Mouse (Mus musculus) stomach, embryonic 15.5 days (tissue): ENCODE results near the gene Spata32. TPM values are rescaled to one million over a fixed set of nuclear protein-coding genes. Genes with fewer than 3 reads are reported as not detected.
A peak's percentile ranks its signal among the peaks of the same experiment; 100 is the strongest.

Experiments
- ATAC-seq: fragments of 200-750 bp; cut with Nextera tagmentation; 2 replicates; pipeline ENCODE4 v1.8.0; 2017; ENCODE audit warnings: low read depth, moderate number of reproducible peaks, moderate TSS enrichment; ENCODE audit not compliant: insufficient read depth, low FRiP score
- H3K27ac ChIP-seq: fragments of 300-500 bp; sonication (generic); 2 replicates; pipeline ENCODE4 v1.5.1; 2015; ENCODE audit warnings: mild to moderate bottlenecking, inconsistent platforms
- H3K27me3 ChIP-seq: fragments of 300-500 bp; sonication (generic); replicated peaks from 2 replicates; pipeline ENCODE4 v1.6.1; 2015; ENCODE audit warnings: inconsistent platforms
- H3K36me3 ChIP-seq: fragments of 300-500 bp; sonication (generic); 2 replicates; pipeline ENCODE4 v1.6.1; 2015; ENCODE audit warnings: inconsistent platforms
- H3K4me1 ChIP-seq: fragments of 300-500 bp; sonication (generic); 2 replicates; pipeline ENCODE4 v1.6.1; 2015; ENCODE audit warnings: inconsistent platforms
- H3K4me2 ChIP-seq: fragments of 300-500 bp; sonication (generic); 2 replicates; pipeline ENCODE4 v1.6.1; 2015; ENCODE audit warnings: mild to moderate bottlenecking, inconsistent platforms
- H3K4me3 ChIP-seq: fragments of 300-500 bp; sonication (generic); replicated peaks from 2 replicates; pipeline ENCODE4 v1.5.1; 2015; ENCODE audit warnings: inconsistent platforms
- H3K9ac ChIP-seq: fragments of 300-500 bp; sonication (generic); 2 replicates; pipeline ENCODE4 v1.6.1; 2015; ENCODE audit warnings: inconsistent platforms
- H3K9me3 ChIP-seq: fragments of 300-500 bp; sonication (generic); 2 replicates; pipeline ENCODE4 v1.6.1; 2016; ENCODE audit warnings: inconsistent platforms
- WGBS: fragments of 180-500 bp; shearing (Covaris S2); methylation state at CpG from one replicate; pipeline ENCODE4 v1.1.7; 2015; 5-methylcytosine and 5-hydroxymethylcytosine counted together
- polyA plus RNA-seq: library from polyadenylated mRNA; unstranded; fragments of >200 nt; fragmentation: Nextera tagmentation; extraction: Ambion mirVana; gene quantifications from 2 replicates; pipeline ENCODE4 v1.2.1, GENCODE M21; 2015

Spata32 gene
- polyA plus RNA-seq, 1 experiment from 2014 or later = not detected

DNA sequence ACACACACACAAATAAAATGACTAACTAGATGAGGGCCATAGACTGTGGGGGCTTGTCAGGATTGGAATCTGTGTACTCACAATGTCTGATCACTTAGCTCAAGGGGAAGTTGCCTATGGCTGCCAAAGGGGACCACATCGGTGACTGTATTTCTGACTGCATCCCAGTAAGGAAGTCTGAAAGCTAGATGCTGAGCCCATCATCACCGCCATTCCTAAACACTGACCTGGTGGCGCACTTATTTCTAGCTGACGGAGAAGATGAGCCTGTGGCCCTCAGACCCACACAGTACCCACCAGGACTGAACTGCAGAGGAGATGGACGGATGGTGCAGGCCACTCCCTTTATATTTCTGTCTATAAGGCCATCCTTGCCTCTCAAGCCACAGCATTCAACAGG is 41.8 kb upstream of the Spata32 start:
- H3K27ac ChIP-seq = no peak overlapping the region
- peaks cover 31% of the 10 kb centered on the region for H3K4me1 ChIP-seq
- no peak for ATAC-seq
- WGBS = 94% methylated on average over 5 of the region's 5 CpGs
- H3K27me3 ChIP-seq = no peaks in the 10 kb centered on the region
- no peaks in the 10 kb centered on the region for H3K36me3 ChIP-seq
- no peaks in the 10 kb centered on the region for H3K9me3 ChIP-seq
- H3K4me3 ChIP-seq = no peak overlapping the region
- H3K4me2 ChIP-seq = no peak overlapping the region
- no peak overlapping the region for H3K9ac ChIP-seq

DNA sequence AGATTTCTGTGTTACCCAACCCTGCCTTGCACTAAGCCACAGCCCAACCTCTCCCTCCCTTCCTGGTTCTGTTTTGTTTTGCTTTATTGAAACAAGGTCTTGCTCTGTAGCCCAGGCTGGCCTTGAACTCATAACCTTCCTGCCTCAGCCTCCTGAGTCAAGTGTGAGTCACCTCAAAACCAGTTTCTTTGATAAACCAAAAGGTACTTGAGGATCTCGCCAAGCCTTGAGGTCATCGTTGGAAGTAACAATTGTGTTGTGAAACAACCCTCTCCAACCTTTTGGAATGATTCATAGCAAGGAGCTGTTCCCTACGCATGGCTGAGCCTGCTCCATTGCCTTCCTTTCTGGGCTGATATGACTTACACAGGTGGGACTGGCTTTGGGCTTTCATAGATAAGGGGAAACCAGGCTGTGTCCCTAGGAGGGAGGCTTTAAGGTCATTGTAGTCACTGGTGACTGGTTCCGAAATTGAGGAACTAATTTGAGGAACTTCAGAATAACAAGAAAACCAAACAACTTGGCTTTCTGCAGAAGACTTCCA is 39.8 kb upstream of the Spata32 start:
- H3K27me3 ChIP-seq = no peaks in the 10 kb centered on the region
- no peak overlapping the region for H3K4me2 ChIP-seq
- WGBS = 81% methylated on average over 4 of the region's 4 CpGs
- no peak for ATAC-seq
- no peak overlapping the region for H3K27ac ChIP-seq
- H3K9me3 ChIP-seq = no peaks in the 10 kb centered on the region
- no peaks in the 10 kb centered on the region for H3K36me3 ChIP-seq
- no peak overlapping the region for H3K4me3 ChIP-seq
- peaks cover 22% of the 10 kb centered on the region for H3K4me1 ChIP-seq
- H3K9ac ChIP-seq = no peak overlapping the region

DNA sequence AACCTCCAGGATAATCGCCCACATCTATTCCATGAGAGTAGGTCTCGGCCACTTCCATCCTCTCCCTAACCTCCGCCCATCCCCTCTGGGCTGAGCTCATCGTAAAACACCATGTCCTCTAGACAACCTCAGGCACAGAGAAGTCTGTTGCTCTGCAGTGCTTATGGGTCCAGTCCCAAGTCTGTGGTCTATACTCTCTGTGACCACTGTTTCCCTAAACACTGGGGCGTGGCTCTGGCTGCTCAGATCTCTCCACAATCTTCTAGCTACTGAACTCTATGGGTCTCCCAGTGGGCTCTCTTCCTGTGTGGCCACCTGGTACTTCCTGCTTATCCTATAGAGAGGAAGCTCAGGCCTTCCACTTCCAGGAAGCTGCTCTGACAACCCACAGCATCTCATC is 35.4 kb upstream of the Spata32 start:
- Histone ChIP-seq H3K4me3 (no peak overlapping the region), H3K9me3 (no peaks in the 10 kb centered on the region), H3K4me2 (no peak overlapping the region), H3K9ac (no peak overlapping the region), H3K36me3 (no peaks in the 10 kb centered on the region), H3K4me1 (0 out of 2 replicates have a peak, but pooled peaks cover 19% of the 10 kb centered on the region), H3K27me3 (no peaks in the 10 kb centered on the region), H3K27ac (no peak overlapping the region)
- 88% methylated on average over 5 of the region's 5 CpGs for WGBS
- ATAC-seq = peak; percentile 22; the same call in 1 of the 2 replicates

DNA sequence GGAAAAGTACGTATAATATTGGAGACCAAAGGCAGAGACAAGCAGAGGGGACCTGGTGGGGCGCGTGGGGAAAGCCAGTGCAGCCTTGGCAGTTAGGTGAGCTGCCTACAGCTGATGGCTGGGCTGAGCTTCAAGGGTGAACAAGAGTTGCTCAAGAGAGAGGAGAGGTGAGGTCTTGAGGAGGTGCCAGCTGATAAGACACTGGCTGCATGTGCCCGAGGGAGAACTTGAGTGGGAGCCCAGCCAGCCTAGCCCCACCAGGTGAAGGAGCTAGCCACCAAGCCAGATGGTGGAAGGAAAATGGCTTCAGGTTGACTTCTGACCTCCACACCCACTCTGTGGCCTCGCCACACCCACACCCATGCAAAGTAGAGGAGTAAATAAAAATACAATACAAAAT is 34.1 kb upstream of the Spata32 start:
- no peaks in the 10 kb centered on the region for H3K27me3 ChIP-seq
- no peaks in the 10 kb centered on the region for H3K9me3 ChIP-seq
- no peak overlapping the region for H3K4me2 ChIP-seq
- H3K4me3 ChIP-seq = no peak overlapping the region
- no peak for ATAC-seq
- no peak overlapping the region for H3K27ac ChIP-seq
- peaks cover 28% of the 10 kb centered on the region for H3K4me1 ChIP-seq
- H3K9ac ChIP-seq = no peak overlapping the region
- 80% methylated on average over 5 of the region's 5 CpGs for WGBS
- H3K36me3 ChIP-seq = no peaks in the 10 kb centered on the region

DNA sequence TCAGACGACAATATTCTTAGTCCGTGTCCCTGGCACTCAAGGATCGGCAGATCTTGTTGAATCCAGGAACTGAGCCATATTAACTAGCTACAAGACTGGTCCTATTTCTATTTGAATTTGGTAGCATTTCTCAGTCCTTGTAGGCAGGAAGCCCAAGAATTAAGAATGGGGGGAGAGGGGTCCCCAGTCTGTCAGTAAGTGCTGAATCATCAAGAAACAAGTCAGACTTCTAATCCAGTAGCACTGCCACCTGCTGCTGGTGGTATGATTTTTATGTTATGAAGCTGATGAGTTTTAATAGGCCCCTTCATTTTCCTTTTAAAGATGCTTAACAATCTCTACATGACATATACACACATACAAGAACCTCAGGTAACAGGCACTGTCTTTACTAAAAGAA is 32.1 kb upstream of the Spata32 start:
- no peak overlapping the region for H3K27ac ChIP-seq
- peaks cover 37% of the 10 kb centered on the region for H3K4me1 ChIP-seq
- 83% methylated on average over 3 of the region's 3 CpGs for WGBS
- no peaks in the 10 kb centered on the region for H3K27me3 ChIP-seq
- H3K4me2 ChIP-seq = no peak overlapping the region
- no peak overlapping the region for H3K9ac ChIP-seq
- no peak overlapping the region for H3K4me3 ChIP-seq
- no peaks in the 10 kb centered on the region for H3K36me3 ChIP-seq
- H3K9me3 ChIP-seq = no peaks in the 10 kb centered on the region
- no peak for ATAC-seq

DNA sequence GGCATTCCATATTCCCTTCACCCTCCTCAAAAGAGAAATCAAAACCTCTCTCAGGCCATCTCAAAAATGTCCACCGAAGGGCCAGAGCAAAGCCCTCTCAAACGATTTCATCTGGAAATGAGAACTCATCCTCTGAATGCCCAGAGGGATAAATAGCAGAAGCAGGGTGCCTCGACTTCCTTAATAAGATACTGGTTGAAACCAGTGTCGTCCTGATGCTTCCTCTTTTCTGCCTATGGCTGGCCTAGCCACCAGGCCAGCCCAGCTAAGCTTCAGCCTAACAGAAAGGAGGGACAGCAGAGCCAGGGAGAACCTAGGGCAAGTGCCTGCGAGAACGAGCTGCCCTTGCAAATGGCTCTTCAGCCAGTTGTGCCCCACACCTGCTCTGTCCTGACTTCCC is 31.3 kb upstream of the Spata32 start:
- no peak overlapping the region for H3K9ac ChIP-seq
- peak overlapping the region; percentile 31; the same call in 1 of the 2 replicates for H3K27ac ChIP-seq
- WGBS = 56% methylated on average over 6 of the region's 6 CpGs
- H3K4me3 ChIP-seq = no peak overlapping the region
- H3K4me2 ChIP-seq = 0 out of 2 replicates have a peak overlapping the region, but pooled peaks have one; percentile 2
- H3K27me3 ChIP-seq = no peaks in the 10 kb centered on the region
- peaks cover 37% of the 10 kb centered on the region for H3K4me1 ChIP-seq
- no peaks in the 10 kb centered on the region for H3K36me3 ChIP-seq
- no peak for ATAC-seq
- no peaks in the 10 kb centered on the region for H3K9me3 ChIP-seq

DNA sequence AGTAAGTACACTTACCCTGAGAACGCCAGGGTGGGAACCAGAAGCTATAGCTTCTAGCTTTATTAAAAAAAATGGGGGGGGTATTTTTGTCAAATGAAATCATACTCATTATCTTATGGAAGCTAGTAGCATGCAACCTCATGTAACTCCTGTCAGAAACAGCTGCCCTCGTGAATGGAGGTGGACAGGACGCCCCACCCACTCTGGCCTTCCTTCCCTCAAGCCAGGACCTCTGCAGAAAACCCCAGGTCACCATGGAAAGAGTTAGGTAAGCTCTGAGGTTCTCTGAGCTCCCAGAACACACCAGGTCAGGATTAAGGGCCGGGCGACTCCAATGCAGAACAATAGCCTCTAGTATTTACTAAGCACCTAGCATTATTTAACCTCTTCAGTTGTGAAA is 30.6 kb upstream of the Spata32 start:
- Histone ChIP-seq H3K27ac (0 out of 2 replicates have a peak overlapping the region, but pooled peaks have one; percentile 31), H3K9me3 (no peaks in the 10 kb centered on the region)

DNA sequence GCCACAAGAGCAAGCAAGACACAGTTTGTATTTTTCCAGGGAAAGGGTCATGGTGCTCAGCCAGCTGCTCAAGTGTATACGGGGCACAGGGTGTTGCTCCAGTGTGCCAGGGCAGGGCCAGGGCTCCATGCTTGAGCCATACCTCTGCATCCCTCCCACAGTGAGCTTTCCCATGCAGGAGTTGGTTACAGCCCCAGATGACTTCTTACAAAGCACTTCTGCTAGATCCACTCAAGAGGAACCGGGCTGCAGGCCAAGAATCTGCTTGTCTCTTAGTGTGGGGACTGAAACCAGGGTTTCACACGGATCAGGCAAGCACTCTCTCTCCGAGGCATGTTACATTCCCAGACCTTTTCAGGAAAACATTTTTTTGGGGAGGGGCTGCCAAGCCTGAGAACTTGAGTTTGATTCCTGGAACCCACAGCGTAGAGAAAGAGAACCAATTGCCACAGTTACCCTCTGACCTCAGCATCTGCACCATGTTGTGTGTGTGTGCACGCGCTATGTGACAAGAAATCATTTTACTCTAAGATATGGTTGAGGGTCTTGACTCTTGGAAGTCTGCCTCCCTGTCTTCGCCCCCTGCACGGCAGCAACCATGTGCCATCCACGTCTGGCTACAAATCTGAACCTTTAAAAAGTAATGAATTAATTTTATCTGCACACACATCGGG is 29.4 kb upstream of the Spata32 start:
- Histone ChIP-seq H3K9ac (no peak overlapping the region), H3K4me2 (no peak overlapping the region), H3K27ac (peak overlapping the region; percentile 81), H3K9me3 (no peaks in the 10 kb centered on the region), H3K4me1 (peaks cover 32% of the 10 kb centered on the region), H3K4me3 (no peak overlapping the region), H3K27me3 (no peaks in the 10 kb centered on the region), H3K36me3 (no peaks in the 10 kb centered on the region)
- peak; percentile 51; the same call in 1 of the 2 replicates for ATAC-seq
- 48% methylated on average over 11 of the region's 11 CpGs for WGBS

More for the DNA sequence above, 30.6 kb upstream of the Spata32 start:
- no peak overlapping the region for H3K9ac ChIP-seq
- no peaks in the 10 kb centered on the region for H3K36me3 ChIP-seq
- peaks cover 37% of the 10 kb centered on the region for H3K4me1 ChIP-seq
- no peaks in the 10 kb centered on the region for H3K27me3 ChIP-seq
- no peak overlapping the region for H3K4me3 ChIP-seq
- no peak overlapping the region for H3K4me2 ChIP-seq
- ATAC-seq = no peak
- WGBS = 61% methylated on average over 5 of the region's 5 CpGs

DNA sequence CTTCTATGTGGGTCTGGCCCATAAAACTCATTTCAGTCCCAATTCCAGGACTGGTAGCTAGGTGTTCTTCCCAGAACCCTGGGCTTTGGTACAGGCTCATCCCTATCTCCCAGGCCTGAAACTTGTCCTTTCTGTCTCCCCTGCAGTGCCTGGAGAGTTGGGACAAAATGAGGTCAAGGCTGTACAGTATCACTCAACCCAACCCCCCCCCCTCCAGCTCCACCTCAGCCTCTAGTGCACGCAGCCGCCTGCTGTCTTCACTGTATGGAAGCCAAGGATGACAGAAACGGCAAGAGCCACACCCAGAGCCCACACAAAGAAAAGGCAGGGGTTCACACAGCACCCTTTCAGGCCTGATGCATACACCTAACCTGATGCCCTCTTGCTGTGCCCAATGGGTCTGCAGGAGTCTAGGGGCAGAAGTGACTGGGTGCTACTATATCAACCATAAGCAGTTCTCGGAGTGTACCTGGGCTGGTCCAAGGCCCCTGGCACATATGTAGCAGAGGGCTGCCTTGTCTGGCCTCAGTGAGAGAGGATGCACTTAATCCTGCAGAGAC is 28.6 kb upstream of the Spata32 start:
- H3K27me3 ChIP-seq = no peaks in the 10 kb centered on the region
- peak; percentile 25; the same call in 1 of the 2 replicates for ATAC-seq
- H3K4me3 ChIP-seq = no peak overlapping the region
- peaks cover 32% of the 10 kb centered on the region for H3K4me1 ChIP-seq
- H3K4me2 ChIP-seq = 0 out of 2 replicates have a peak overlapping the region, but pooled peaks have one; percentile 1
- peak overlapping the region; percentile 76 for H3K27ac ChIP-seq
- no peaks in the 10 kb centered on the region for H3K9me3 ChIP-seq
- no peak overlapping the region for H3K9ac ChIP-seq
- 46% methylated on average over 4 of the region's 4 CpGs for WGBS
- H3K36me3 ChIP-seq = no peaks in the 10 kb centered on the region

DNA sequence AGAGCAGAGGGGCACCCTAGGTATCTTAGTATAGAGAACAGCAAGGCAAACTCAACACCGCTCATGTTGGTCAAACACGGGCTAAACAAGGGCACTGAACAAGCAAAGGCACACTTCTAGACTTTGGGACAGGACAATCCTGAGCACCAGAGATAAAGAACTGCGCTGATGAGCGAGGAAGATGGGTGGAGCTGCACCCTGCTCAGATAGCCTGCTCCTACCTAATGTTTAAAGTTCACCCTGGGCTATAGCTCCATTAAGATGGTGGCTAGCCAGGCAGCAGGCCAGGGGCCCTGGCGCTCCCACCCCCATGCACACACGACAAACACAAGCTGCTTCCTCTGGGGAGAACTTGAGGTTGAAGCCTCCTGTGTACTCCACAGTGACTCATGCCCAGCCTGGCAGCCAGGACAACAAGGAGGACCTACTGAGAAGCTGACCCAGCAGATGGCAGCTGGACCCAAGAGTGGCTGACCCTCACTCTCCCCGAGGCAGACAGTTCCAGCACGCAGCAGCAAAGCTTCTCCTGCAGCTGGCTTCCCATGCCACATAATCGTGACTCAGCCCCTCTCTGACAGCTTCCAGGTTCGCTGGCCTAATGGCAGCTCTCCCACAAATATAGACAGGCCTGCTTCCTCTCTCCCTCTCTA is 28.0 kb upstream of the Spata32 start:
- no peak overlapping the region for H3K9ac ChIP-seq
- WGBS = 51% methylated on average over 10 of the region's 10 CpGs
- no peaks in the 10 kb centered on the region for H3K36me3 ChIP-seq
- ATAC-seq = peak; percentile 8; the same call in 1 of the 2 replicates
- peaks cover 32% of the 10 kb centered on the region for H3K4me1 ChIP-seq
- H3K9me3 ChIP-seq = no peaks in the 10 kb centered on the region
- H3K4me2 ChIP-seq = 0 out of 2 replicates have a peak overlapping the region, but pooled peaks have one; percentile 1
- peak overlapping the region; percentile 76 for H3K27ac ChIP-seq
- no peaks in the 10 kb centered on the region for H3K27me3 ChIP-seq
- H3K4me3 ChIP-seq = no peak overlapping the region

DNA sequence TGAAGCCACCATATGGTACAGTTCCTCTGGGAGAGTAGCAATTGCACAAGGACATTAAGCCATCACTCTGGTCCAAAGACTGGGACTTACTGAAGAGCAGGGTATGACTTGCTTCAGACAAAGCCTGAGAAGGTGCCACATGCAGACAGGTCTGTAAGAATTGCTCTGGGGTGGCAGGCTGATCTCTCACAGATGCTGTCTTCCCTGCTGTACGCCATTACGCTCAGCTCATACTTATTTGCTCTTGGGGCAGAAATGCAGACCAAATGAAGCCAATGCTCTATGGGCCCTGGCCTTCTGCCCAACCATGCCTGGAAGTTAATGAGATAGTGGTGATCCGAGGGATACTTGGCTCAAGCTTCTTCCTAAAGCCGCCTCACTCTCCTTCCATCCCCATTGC is 26.6 kb upstream of the Spata32 start:
- ATAC-seq = no peak
- WGBS = 77% methylated on average over 4 of the region's 4 CpGs
- H3K9me3 ChIP-seq = no peaks in the 10 kb centered on the region
- H3K9ac ChIP-seq = no peak overlapping the region
- no peak overlapping the region for H3K27ac ChIP-seq
- 0 out of 2 replicates have a peak, but pooled peaks cover 4% of the 10 kb centered on the region for H3K36me3 ChIP-seq
- H3K4me1 ChIP-seq = peaks cover 36% of the 10 kb centered on the region
- H3K27me3 ChIP-seq = no peaks in the 10 kb centered on the region
- no peak overlapping the region for H3K4me3 ChIP-seq
- H3K4me2 ChIP-seq = no peak overlapping the region

DNA sequence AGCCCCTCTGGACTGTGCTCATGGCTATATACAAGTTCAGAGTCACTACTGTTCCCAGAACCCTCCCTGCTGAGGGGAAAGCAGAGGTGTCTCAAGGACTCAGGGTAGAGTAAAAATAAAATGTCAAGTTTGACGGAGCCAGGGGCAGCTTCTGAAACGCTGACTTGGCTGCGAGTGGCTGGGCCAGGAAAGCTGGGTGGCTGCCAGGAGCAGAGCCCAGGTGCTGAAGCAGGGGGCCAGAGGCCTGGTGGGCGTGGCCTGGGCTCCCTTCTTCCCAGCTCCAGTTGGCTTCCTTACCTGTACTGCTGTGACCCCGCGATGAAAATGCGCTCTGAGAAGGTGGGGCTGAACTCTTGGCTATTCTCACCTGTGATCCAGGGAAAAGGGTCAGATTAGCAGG is 22.5 kb upstream of the Spata32 start:
- Histone ChIP-seq H3K27me3 (no peaks in the 10 kb centered on the region), H3K4me2 (no peak overlapping the region), H3K27ac (no peak overlapping the region), H3K4me1 (peaks cover 5% of the 10 kb centered on the region), H3K9ac (no peak overlapping the region), H3K9me3 (no peaks in the 10 kb centered on the region), H3K36me3 (peaks cover 30% of the 10 kb centered on the region), H3K4me3 (no peak overlapping the region)
- peak; percentile 39; the same call in 1 of the 2 replicates for ATAC-seq
- 30% methylated on average over 7 of the region's 7 CpGs for WGBS
